Mouse (Mus musculus): Measurements from ENCODE around the gene Mrps12. TPM values are rescaled to one million over a fixed set of nuclear protein-coding genes. Genes with fewer than 3 reads are reported as not detected.

Gene Mrps12
- polyA plus RNA-seq, 1 experiment, result 74.4 TPM

DNA sequence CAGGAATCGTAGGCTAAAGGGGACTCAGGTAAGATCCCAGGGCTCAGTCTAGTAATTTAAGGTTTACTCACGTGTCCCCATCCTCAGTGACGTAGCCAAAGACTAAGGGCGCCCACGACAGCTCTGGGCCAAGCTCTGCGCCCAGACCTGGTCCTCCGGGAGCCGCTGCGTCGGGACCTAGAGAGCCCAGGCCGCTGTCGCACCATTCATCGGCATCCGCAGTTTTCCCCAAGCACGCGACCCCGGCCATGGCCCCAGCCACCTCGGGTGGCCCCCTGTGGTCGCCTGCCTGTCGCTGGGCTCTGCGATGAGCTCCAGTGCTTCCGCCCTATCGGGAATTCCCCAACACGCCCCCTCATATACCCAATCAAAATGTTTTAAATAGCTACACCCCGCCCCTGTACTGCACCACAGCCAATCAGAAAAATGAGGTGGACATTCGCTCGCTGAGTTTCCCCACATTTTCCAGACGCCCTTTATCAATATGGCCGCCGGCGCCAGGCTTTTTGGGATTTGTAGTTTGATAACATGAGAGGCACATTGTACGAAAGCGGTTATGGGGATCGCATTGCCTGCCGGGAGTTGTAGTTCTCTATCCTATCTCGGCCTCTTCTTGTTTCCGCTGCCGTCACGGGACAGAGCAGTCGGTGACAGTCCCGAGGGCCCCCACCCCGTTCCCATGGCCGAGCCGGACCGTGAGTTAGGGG lies 24.7 kb upstream of the Mrps12 start, which contains the start of gene Sirt2:
Gene Sirt2, plus strand, starts transcription at position 563 of the 707 bp plus-strand sequence.
- Histone ChIP-seq H3K27me3 (ENCODE audit: control insufficient read depth, insufficient read depth, low read length) (no peaks in the 10 kb centered on the region), H3K4me1 (replicated peaks; ENCODE audit: control insufficient read depth, insufficient read depth, low read length) (peaks cover 16% of the 10 kb centered on the region), H3K36me3 (ENCODE audit: control insufficient read depth, insufficient read depth, low read length) (peaks cover 5% of the 10 kb centered on the region), H3K27ac (ENCODE audit: control insufficient read depth, insufficient read depth, low read length) (no peak within 1 kb of the TSS), H3K4me3 (ENCODE audit: control insufficient read depth, insufficient read depth, low read length) (peak within 1 kb of the TSS; percentile 74)
- TF ChIP-seq POLR2A (IDR thresholded peaks at IDR 0.05; ENCODE audit: control insufficient read depth, extremely low read depth, insufficient read depth, low read length, poor library complexity), result no peak
- TF ChIP-seq CTCF (IDR thresholded peaks at IDR 0.05; ENCODE audit: borderline replicate concordance, control insufficient read depth, extremely low read depth, insufficient read depth, low read length, poor library complexity), result no peak
- peak; percentile 96 for DNase-seq
- 0% methylated on average over 45 of the region's 45 CpGs for WGBS

DNA sequence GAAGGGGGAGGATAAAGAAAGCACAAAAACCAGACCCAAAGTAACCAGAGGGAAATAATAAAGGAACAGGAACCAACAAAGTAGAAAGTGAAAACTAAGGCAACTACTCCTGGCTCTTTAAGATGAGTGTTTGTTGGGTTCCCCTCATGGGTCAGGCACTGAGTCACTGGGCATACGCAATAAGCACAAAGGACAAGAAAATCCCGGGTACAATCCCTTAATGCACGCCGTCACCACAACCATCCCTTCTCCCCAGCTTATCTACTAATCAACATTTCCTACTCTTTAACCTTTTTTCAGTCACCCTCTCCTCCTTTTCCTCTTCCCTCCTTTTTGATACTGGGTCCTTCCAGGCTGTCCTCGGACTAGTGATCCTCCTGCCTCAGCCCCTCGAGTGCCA lies 23.6 kb upstream of the Mrps12 start:
- WGBS, result 78% methylated on average over 6 of the region's 6 CpGs

DNA sequence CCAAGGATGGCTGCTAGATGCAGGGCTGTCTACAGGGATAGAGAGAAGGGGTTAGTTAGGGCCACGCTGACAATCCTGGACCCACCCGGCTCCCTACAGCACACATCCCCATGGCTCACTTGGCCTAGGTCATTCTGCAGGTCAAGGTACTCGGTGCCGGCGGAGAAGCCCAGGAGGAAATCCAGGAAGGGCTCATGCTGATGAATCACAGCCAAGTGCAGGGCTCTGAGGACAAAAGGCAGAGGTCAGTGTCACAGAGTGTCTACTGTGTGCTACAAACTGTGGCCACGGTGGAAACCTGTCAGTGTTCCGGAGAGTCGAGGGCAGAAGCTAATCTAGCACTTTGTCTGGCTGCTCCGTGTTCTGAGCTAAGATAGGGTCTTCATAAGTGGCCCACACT lies 20.3 kb upstream of the Mrps12 start:
- Histone ChIP-seq H3K27me3 (ENCODE audit: control insufficient read depth, insufficient read depth, low read length) (no peaks in the 10 kb centered on the region), H3K4me3 (ENCODE audit: control insufficient read depth, insufficient read depth, low read length) (no peak overlapping the region), H3K4me1 (replicated peaks; ENCODE audit: control insufficient read depth, insufficient read depth, low read length) (peaks cover 6% of the 10 kb centered on the region), H3K27ac (ENCODE audit: control insufficient read depth, insufficient read depth, low read length) (no peak overlapping the region), H3K36me3 (ENCODE audit: control insufficient read depth, insufficient read depth, low read length) (peaks cover 20% of the 10 kb centered on the region)
- DNase-seq, result no peak
- TF ChIP-seq CTCF (IDR thresholded peaks at IDR 0.05; ENCODE audit: borderline replicate concordance, control insufficient read depth, extremely low read depth, insufficient read depth, low read length, poor library complexity) (no peak), POLR2A (IDR thresholded peaks at IDR 0.05; ENCODE audit: control insufficient read depth, extremely low read depth, insufficient read depth, low read length, poor library complexity) (no peak)
- 98% methylated on average over 9 of the region's 9 CpGs for WGBS

More for the DNA sequence above, 23.6 kb upstream of the Mrps12 start:
- Histone ChIP-seq H3K27ac (ENCODE audit: control insufficient read depth, insufficient read depth, low read length) (no peak overlapping the region), H3K36me3 (ENCODE audit: control insufficient read depth, insufficient read depth, low read length) (peaks cover 11% of the 10 kb centered on the region), H3K27me3 (ENCODE audit: control insufficient read depth, insufficient read depth, low read length) (no peaks in the 10 kb centered on the region), H3K4me3 (ENCODE audit: control insufficient read depth, insufficient read depth, low read length) (no peak overlapping the region), H3K4me1 (replicated peaks; ENCODE audit: control insufficient read depth, insufficient read depth, low read length) (peaks cover 16% of the 10 kb centered on the region)
- no peak for TF ChIP-seq POLR2A (IDR thresholded peaks at IDR 0.05; ENCODE audit: control insufficient read depth, extremely low read depth, insufficient read depth, low read length, poor library complexity)
- no peak for TF ChIP-seq CTCF (IDR thresholded peaks at IDR 0.05; ENCODE audit: borderline replicate concordance, control insufficient read depth, extremely low read depth, insufficient read depth, low read length, poor library complexity)
- no peak for DNase-seq

DNA sequence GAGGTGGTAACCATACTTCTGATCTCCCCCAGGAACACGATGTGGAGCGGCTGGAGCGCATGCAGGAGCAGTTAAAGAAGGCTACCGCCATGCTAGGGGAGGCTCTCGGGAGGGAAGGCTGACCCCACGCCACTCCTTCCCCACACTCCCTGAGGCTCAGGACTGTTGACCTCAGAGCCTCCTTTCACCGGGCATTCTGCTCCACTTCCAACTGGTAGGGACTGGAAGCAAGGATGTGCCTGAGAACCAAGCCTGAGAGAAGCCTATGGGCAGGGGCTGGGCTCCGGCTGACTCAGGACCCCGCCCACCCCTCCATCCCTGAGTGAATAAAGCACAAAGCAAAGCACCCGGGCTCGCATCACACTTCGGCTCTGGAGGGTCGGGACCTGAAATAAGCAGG lies 17.0 kb upstream of the Mrps12 start:
- no peak for DNase-seq
- H3K36me3 ChIP-seq (ENCODE audit: control insufficient read depth, insufficient read depth, low read length), result peaks cover 20% of the 10 kb centered on the region
- TF ChIP-seq POLR2A (IDR thresholded peaks at IDR 0.05; ENCODE audit: control insufficient read depth, extremely low read depth, insufficient read depth, low read length, poor library complexity) (no peak), CTCF (IDR thresholded peaks at IDR 0.05; ENCODE audit: borderline replicate concordance, control insufficient read depth, extremely low read depth, insufficient read depth, low read length, poor library complexity) (no peak)
- 96% methylated on average over 13 of the region's 13 CpGs for WGBS
- no peak overlapping the region for H3K27ac ChIP-seq (ENCODE audit: control insufficient read depth, insufficient read depth, low read length)
- H3K4me3 ChIP-seq (ENCODE audit: control insufficient read depth, insufficient read depth, low read length), result no peak overlapping the region
- peaks cover 7% of the 10 kb centered on the region; the same call in 1 of the 2 replicates for H3K4me1 ChIP-seq (replicated peaks; ENCODE audit: control insufficient read depth, insufficient read depth, low read length)
- H3K27me3 ChIP-seq (ENCODE audit: control insufficient read depth, insufficient read depth, low read length), result no peaks in the 10 kb centered on the region

DNA sequence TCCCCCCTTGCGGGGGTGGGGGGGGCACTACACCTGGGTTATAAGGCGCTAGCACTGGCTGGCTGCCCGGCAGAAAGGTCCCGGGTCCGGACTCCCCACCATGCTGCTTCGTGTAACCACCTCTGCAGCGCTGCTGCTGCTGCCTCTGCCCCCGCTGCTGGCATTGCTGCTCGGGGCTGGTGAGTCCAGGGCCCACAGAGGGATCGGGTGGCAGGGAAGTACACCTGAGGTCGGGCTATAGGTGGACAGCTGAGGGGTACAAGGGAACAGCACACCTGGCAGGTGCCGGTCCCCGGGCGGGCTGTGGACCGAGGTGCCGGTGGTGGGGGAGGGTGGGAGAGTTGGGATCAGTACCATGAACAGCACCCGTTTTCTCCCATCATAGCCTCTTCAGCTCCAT lies 14.5 kb upstream of the Mrps12 start, which contains the start of gene Ccer2:
Gene Ccer2, plus strand, starts transcription at position 96 of the 400 bp plus-strand sequence.
- Histone ChIP-seq H3K4me1 (replicated peaks; ENCODE audit: control insufficient read depth, insufficient read depth, low read length) (peaks cover 7% of the 10 kb centered on the region; the same call in 1 of the 2 replicates), H3K4me3 (ENCODE audit: control insufficient read depth, insufficient read depth, low read length) (no peak within 1 kb of the TSS), H3K36me3 (ENCODE audit: control insufficient read depth, insufficient read depth, low read length) (peaks cover 13% of the 10 kb centered on the region), H3K27ac (ENCODE audit: control insufficient read depth, insufficient read depth, low read length) (no peak within 1 kb of the TSS), H3K27me3 (ENCODE audit: control insufficient read depth, insufficient read depth, low read length) (no peaks in the 10 kb centered on the region)
- WGBS, result 17% methylated on average over 17 of the region's 17 CpGs
- no peak for DNase-seq
- TF ChIP-seq POLR2A (IDR thresholded peaks at IDR 0.05; ENCODE audit: control insufficient read depth, extremely low read depth, insufficient read depth, low read length, poor library complexity), result no peak
- TF ChIP-seq CTCF (IDR thresholded peaks at IDR 0.05; ENCODE audit: borderline replicate concordance, control insufficient read depth, extremely low read depth, insufficient read depth, low read length, poor library complexity), result no peak

DNA sequence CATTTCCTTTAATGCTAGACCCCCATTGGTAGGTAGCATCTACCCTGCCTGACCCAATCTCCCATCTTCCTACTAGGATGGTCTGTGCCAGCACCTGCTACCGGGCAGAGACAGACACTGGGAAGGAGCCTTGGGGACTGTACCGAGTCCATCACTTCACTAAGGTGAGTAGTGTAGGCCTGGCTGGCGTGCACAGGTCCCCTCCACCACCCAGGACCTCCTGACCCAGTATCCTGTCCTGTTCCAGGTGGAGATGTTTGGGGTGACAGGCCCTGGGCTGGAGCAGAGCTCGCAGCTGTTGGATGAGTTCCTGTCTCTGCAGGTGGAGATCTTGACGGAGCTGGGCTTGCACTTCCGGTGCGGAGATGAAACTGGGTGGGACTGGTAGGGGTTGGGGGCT lies 8.3 kb upstream of the Mrps12 start:
- no peak overlapping the region for H3K27ac ChIP-seq (ENCODE audit: control insufficient read depth, insufficient read depth, low read length)
- H3K36me3 ChIP-seq (ENCODE audit: control insufficient read depth, insufficient read depth, low read length), result no peaks in the 10 kb centered on the region
- TF ChIP-seq POLR2A (IDR thresholded peaks at IDR 0.05; ENCODE audit: control insufficient read depth, extremely low read depth, insufficient read depth, low read length, poor library complexity) (no peak), CTCF (IDR thresholded peaks at IDR 0.05; ENCODE audit: borderline replicate concordance, control insufficient read depth, extremely low read depth, insufficient read depth, low read length, poor library complexity) (no peak)
- H3K4me3 ChIP-seq (ENCODE audit: control insufficient read depth, insufficient read depth, low read length), result no peak overlapping the region
- H3K4me1 ChIP-seq (replicated peaks; ENCODE audit: control insufficient read depth, insufficient read depth, low read length), result no peaks in the 10 kb centered on the region
- no peaks in the 10 kb centered on the region for H3K27me3 ChIP-seq (ENCODE audit: control insufficient read depth, insufficient read depth, low read length)
- no peak for DNase-seq
- 97% methylated on average over 7 of the region's 7 CpGs for WGBS

Data from thymus, adult 2 months (tissue).